Mouse (Mus musculus) embryonic facial prominence, embryonic 10.5 days (tissue): ENCODE data around the gene Elf3. TPM values are rescaled to one million over a fixed set of nuclear protein-coding genes. Genes with fewer than 3 reads are reported as not detected.

Experiments used
- DNase-seq: peaks from one replicate; pipeline ENCODE4 v3.0.0-alpha.2; 2017; ENCODE audit warnings: low spot score
- H3K27ac ChIP-seq: fragments of 300-500 bp; sonication (generic); replicated peaks from 2 replicates; pipeline ENCODE4 v1.5.1; 2016; ENCODE audit warnings: mild to moderate bottlenecking
- H3K27me3 ChIP-seq: fragments of 300-500 bp; sonication (generic); replicated peaks from 2 replicates; pipeline ENCODE4 v1.6.1; 2016; ENCODE audit warnings: low read depth, mild to moderate bottlenecking; ENCODE audit not compliant: poor library complexity, severe bottlenecking
- H3K36me3 ChIP-seq: fragments of 300-500 bp; sonication (generic); replicated peaks from 2 replicates; pipeline ENCODE4 v1.6.1; 2016; ENCODE audit warnings: mild to moderate bottlenecking, moderate library complexity
- H3K4me1 ChIP-seq: fragments of 300-500 bp; sonication (generic); 2 replicates; pipeline ENCODE4 v1.6.1; 2016
- H3K4me3 ChIP-seq: fragments of 300-500 bp; sonication (generic); 2 replicates; pipeline ENCODE4 v1.5.1; 2016; ENCODE audit warnings: mild to moderate bottlenecking, moderate library complexity
- H3K9me3 ChIP-seq: fragments of 300-500 bp; sonication (generic); 2 replicates; pipeline ENCODE4 v1.6.1; 2016; ENCODE audit warnings: mild to moderate bottlenecking
- WGBS: fragments of 180-500 bp; shearing (Covaris S2); methylation state at CpG from one replicate; pipeline ENCODE4 v1.1.7; 2016; 5-methylcytosine and 5-hydroxymethylcytosine counted together
- polyA plus RNA-seq: library from polyadenylated mRNA; unstranded; fragments of >200 nt; fragmentation: Nextera tagmentation; extraction: Ambion mirVana; gene quantifications from 2 replicates; pipeline ENCODE4 v1.2.1, GENCODE M21; 2016

Elf3 gene
- polyA plus RNA-seq = 6.3 and 6.4 TPM in 2 replicates

GRCm38 (mm10) chr1:135258380-135259127 is at the start of gene Elf3:
Gene Elf3, minus strand, starts transcription at chr1:135258568.
- Histone ChIP-seq H3K4me3 (peak within 1 kb of the TSS; percentile 52), H3K36me3 (peaks cover 23% of the 10 kb centered on the region), H3K27me3 (0 out of 2 replicates have a peak, but pooled peaks cover 3% of the 10 kb centered on the region), H3K4me1 (peaks cover 49% of the 10 kb centered on the region), H3K27ac (peak within 1 kb of the TSS; percentile 84), H3K9me3 (no peaks in the 10 kb centered on the region)
- 4% methylated on average over 19 of the region's 19 CpGs for WGBS
- DNase-seq = peak; percentile 82

- Histone ChIP-seq H3K9me3 (no peaks in the 10 kb centered on the region), H3K4me3 (no peak overlapping the region), H3K27me3 (no peaks in the 10 kb centered on the region), H3K36me3 (peaks cover 38% of the 10 kb centered on the region), H3K27ac (no peak overlapping the region), H3K4me1 (no peaks in the 10 kb centered on the region)
- DNase-seq = no peak
- WGBS = 85% methylated on average over 5 of the region's 5 CpGs
Measured at GRCm38 (mm10) chr1:135290908-135291307, 32.5 kb upstream of the Elf3 start.

DNA sequence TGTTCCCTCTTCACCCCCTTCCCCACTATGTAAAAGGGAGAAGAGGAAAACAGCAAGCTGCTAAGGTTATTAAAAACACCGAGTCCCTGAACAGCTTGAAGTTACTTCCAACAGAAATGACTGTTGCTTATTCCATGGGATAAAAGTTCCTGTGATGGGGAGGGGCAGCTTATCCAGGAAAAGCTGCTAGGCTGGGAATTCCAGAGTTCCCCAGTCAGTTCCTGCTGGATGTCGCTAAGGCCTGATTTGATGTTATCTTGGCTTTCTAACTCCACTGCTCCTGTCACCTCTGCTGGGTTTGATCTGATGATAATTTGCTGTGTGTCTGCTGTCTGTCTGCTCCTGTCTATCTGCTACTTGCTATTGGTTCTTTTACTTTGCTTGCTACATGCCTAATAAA is 27.9 kb upstream of the Elf3 start:
- peaks cover 20% of the 10 kb centered on the region for H3K4me1 ChIP-seq
- H3K9me3 ChIP-seq = no peaks in the 10 kb centered on the region
- no peaks in the 10 kb centered on the region for H3K27me3 ChIP-seq
- no peak overlapping the region for H3K27ac ChIP-seq
- WGBS = 72% methylated on average over 2 of the region's 2 CpGs
- DNase-seq = no peak
- no peak overlapping the region for H3K4me3 ChIP-seq
- peaks cover 7% of the 10 kb centered on the region for H3K36me3 ChIP-seq

DNA sequence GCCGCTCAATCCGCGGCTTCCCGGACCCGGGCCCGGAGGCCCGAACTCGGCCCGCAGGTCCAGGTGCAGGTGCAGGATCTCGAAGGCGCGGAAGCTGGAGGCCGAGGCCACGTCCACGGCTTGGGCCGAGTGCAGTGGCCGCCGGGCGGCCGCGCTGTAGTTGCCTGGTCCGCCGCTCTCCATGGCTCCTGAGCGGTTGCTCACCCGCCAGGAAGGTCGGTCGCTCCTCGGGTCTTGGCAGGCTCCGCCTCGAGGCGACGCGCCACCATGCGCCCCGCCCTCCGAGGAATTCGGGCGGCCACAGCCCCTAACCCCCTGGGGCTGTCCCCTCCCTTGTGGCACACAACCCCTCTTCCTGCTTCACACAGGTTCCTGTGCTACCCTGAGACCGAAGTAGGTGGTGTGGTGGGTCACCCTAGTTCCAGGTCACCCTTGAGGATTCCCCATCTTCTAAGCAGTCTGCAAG is 25.5 kb upstream of the Elf3 start, which contains the start of gene Rnpep:
TSS of gene Rnpep (minus strand) at position 259 of the 466 bp plus-strand sequence.
- peak; percentile 85 for DNase-seq
- no peaks in the 10 kb centered on the region for H3K9me3 ChIP-seq
- H3K4me1 ChIP-seq = peaks cover 20% of the 10 kb centered on the region
- H3K4me3 ChIP-seq = peak within 1 kb of the TSS; percentile 85
- no peaks in the 10 kb centered on the region for H3K27me3 ChIP-seq
- under 1% methylated on average over 39 of the region's 39 CpGs for WGBS
- H3K36me3 ChIP-seq = peaks cover 25% of the 10 kb centered on the region
- H3K27ac ChIP-seq = peak within 1 kb of the TSS; percentile 95

DNA sequence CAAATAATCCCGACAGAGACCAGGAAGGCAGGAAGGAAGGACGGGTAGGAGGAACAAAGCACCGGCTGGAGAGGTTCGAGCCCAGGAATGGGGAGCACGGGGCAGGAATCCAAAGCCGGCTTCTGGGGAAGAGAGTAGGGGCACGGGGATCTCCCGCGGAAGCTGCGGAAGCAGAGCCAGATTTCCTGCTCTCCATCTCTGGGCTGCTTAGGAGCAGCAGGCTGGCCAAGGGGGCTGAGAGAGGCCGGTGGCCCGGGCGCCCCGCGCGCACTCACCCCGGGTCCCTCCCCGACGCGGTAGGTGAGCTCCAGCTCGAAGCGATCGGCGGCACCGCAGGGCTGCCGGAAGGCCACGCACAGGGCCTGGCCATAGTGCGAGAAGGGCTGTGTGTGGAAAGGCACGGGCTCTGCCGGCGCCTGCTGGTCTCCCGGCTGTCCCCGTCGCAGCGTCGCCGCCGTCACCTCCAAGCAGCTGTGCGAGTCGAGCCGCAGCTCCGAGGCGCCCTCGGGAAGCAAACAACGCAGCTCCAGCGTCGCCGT is 25.0 kb upstream of the Elf3 start:
- Histone ChIP-seq H3K9me3 (no peaks in the 10 kb centered on the region), H3K4me1 (peaks cover 20% of the 10 kb centered on the region), H3K36me3 (peaks cover 30% of the 10 kb centered on the region), H3K27me3 (no peaks in the 10 kb centered on the region), H3K4me3 (peak overlapping the region; percentile 85), H3K27ac (peak overlapping the region; percentile 95)
- no peak for DNase-seq
- under 1% methylated on average over 48 of the region's 48 CpGs for WGBS

DNA sequence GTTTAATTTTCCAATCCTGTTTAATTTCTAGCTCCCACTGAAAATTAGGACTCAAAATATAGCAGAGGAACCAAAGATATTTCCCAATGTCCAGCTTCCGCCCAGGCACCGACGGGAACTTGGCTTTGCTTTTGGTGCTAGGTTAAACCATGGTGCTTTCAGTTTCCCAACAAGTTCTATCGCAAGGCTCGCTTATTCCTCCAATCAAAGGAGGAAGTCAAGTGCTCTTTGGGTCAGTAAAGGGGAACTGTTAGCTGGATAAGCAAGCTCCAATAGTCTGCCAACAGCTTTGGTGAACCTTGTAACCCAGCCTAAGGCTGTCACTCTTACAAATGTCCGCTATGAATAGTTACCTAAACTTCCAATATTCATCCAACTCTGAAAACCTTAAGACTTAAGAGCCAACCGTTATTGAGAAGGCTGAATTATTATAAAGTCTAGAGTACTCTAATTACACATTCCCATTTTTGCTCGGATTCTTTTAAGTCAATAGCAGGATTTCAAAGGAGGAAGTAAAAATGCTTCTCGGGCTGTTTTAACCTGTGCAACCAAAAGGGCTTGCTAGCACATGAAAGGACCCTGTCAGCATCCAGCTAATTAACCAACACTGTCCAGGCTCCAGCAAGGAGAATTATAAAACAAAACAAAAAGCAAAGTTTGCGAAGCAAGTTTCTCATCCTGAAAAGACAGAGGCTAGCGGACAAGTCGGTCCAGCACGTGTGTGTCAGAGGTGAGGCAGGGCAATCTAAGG is 24.3 kb upstream of the Elf3 start:
- Histone ChIP-seq H3K4me3 (peak overlapping the region; percentile 85), H3K4me1 (peaks cover 20% of the 10 kb centered on the region), H3K27me3 (no peaks in the 10 kb centered on the region), H3K36me3 (peaks cover 36% of the 10 kb centered on the region), H3K9me3 (no peaks in the 10 kb centered on the region), H3K27ac (peak overlapping the region; percentile 95)
- DNase-seq = no peak
- 42% methylated on average over 13 of the region's 13 CpGs for WGBS

DNA sequence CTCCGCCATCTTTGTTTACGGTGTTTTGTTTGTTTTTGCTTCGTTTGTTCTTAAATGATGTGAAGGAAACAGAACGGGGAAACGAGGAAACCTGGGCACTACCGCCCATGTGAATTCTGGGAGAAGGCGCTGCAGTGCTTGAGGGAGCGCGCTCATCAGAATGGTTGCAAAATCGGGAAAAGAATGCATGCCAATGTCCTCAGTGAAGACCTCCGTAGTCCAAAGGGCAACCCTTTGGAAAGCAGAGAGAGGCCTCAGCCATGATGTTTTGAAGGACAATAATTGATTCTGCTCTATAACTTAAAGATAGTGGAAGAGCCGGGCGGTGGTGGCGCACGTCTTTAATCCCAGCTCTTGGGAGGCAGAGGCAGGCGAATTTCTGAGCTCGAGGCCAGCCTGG is 23.5 kb upstream of the Elf3 start:
- Histone ChIP-seq H3K36me3 (peaks cover 45% of the 10 kb centered on the region), H3K4me3 (no peak overlapping the region), H3K4me1 (peaks cover 20% of the 10 kb centered on the region), H3K27me3 (no peaks in the 10 kb centered on the region), H3K27ac (no peak overlapping the region), H3K9me3 (no peaks in the 10 kb centered on the region)
- DNase-seq = no peak
- 96% methylated on average over 17 of the region's 17 CpGs for WGBS

- Histone ChIP-seq H3K9me3 (no peaks in the 10 kb centered on the region), H3K4me1 (peaks cover 20% of the 10 kb centered on the region), H3K27ac (no peak overlapping the region), H3K27me3 (no peaks in the 10 kb centered on the region), H3K4me3 (no peak overlapping the region), H3K36me3 (peaks cover 56% of the 10 kb centered on the region)
- DNase-seq = no peak
- WGBS = 93% methylated on average over 9 of the region's 9 CpGs
Measured at GRCm38 (mm10) chr1:135280646-135281045, 22.3 kb upstream of the Elf3 start.

DNA sequence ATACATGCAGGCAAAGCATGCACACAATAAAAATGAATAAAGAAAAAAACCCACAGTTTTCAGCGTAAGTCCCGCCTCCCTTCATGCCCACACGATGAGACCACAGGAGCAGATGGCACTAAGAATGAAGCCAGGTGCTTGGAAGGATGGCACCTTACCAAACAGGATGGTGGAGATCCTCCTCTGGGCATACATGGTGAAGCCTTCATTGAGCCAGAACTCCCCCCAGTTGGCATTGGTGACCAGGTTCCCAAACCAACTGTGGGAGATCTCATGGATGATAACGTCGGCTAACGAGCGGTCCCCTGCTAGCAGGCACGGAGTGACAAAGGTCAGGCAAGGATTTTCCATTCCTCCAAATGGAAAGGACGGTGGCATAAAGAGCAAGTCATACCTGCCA is 13.0 kb upstream of the Elf3 start:
- WGBS = 89% methylated on average over 9 of the region's 9 CpGs
- Histone ChIP-seq H3K27ac (no peak overlapping the region), H3K27me3 (no peaks in the 10 kb centered on the region), H3K4me3 (no peak overlapping the region), H3K4me1 (no peaks in the 10 kb centered on the region), H3K9me3 (no peaks in the 10 kb centered on the region), H3K36me3 (peaks cover 80% of the 10 kb centered on the region)
- no peak for DNase-seq

DNA sequence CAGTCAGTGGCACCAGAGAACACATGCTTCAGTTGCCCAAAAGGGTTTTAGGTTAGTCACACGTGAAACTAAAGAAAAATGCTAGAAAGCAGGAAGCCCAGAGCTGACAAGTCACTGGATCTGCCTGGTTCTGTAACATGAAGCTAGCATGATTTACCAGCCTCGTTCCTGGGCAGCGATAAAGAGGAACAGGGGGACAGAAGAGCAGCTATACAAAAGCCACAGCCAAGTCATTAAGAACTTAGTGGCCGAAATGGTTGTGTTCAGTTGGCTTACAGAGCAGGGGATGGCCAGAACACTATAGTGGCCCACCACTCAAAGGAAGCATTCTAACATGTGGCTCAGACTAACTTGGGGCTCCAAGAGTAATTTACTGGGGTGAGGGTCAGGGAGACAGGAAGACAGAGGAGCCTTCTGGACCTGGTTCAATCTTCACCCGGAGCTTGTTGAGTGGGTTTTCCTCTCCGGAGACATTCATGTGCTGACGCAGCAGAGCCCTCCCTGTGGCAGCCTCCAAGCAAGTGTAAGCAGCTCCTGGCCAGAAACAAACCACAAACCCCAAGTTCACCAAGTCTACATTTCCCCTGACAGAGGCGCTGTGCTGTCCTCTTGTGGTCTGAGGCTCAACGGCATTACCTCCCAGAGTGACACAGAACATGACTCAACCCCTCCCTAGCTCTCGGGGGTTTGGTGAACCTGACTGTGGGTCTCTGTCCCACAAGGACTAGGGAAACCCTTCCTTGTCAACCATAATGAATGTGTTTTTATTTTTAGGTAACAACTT is 9.5 kb upstream of the Elf3 start:
- DNase-seq = no peak
- WGBS = 90% methylated on average over 10 of the region's 10 CpGs
- H3K27me3 ChIP-seq = no peaks in the 10 kb centered on the region
- H3K4me1 ChIP-seq = no peaks in the 10 kb centered on the region
- no peak overlapping the region for H3K27ac ChIP-seq
- H3K9me3 ChIP-seq = no peaks in the 10 kb centered on the region
- H3K4me3 ChIP-seq = no peak overlapping the region
- H3K36me3 ChIP-seq = peaks cover 91% of the 10 kb centered on the region

- WGBS = 86% methylated on average over 5 of the region's 5 CpGs
- Histone ChIP-seq H3K27ac (no peak overlapping the region), H3K4me3 (no peak overlapping the region), H3K27me3 (no peaks in the 10 kb centered on the region), H3K9me3 (no peaks in the 10 kb centered on the region), H3K36me3 (peaks cover 87% of the 10 kb centered on the region), H3K4me1 (no peaks in the 10 kb centered on the region)
- DNase-seq = no peak
Measured at GRCm38 (mm10) chr1:135265834-135266233, 7.5 kb upstream of the Elf3 start.

GRCm38 (mm10) chr1:135263316-135263715 is 4.9 kb upstream of the Elf3 start:
- peaks cover 71% of the 10 kb centered on the region for H3K36me3 ChIP-seq
- WGBS = 89% methylated on average over 9 of the region's 9 CpGs
- peaks cover 9% of the 10 kb centered on the region for H3K4me1 ChIP-seq

More at GRCm38 (mm10) chr1:135263316-135263715, 4.9 kb upstream of the Elf3 start:
- Histone ChIP-seq H3K9me3 (no peaks in the 10 kb centered on the region), H3K27ac (no peak overlapping the region), H3K4me3 (no peak overlapping the region), H3K27me3 (no peaks in the 10 kb centered on the region)
- DNase-seq = no peak
